Mouse (Mus musculus) kidney, embryonic 16.5 days (tissue): ENCODE data around the gene Mfge8. TPM values are rescaled to one million over a fixed set of nuclear protein-coding genes. Genes with fewer than 3 reads are reported as not detected.

ENCODE experiments used
- ATAC-seq: fragments of 200-750 bp; cut with Nextera tagmentation; 2 replicates; pipeline ENCODE4 v1.8.0; 2017; ENCODE audit warnings: moderate TSS enrichment; ENCODE audit not compliant: low FRiP score, low TSS enrichment
- H3K27ac ChIP-seq: fragments of 300-500 bp; sonication (generic); 2 replicates; pipeline ENCODE4 v1.5.1; 2014; ENCODE audit warnings: low read length
- H3K27me3 ChIP-seq: fragments of 300-500 bp; sonication (generic); 2 replicates; pipeline ENCODE4 v1.6.1; 2014; ENCODE audit warnings: low read length, control low read depth, mixed read lengths; ENCODE audit not compliant: insufficient read depth
- H3K36me3 ChIP-seq: fragments of 300-500 bp; sonication (generic); 2 replicates; pipeline ENCODE4 v1.6.1; 2014; ENCODE audit warnings: low read length, control low read depth, mixed read lengths; ENCODE audit not compliant: insufficient read depth
- H3K4me1 ChIP-seq: fragments of 300-500 bp; sonication (generic); 2 replicates; pipeline ENCODE4 v1.6.1; 2014; ENCODE audit warnings: low read length, control low read depth, mixed read lengths; ENCODE audit not compliant: insufficient read depth
- H3K4me2 ChIP-seq: fragments of 300-500 bp; sonication (generic); replicated peaks from 2 replicates; pipeline ENCODE4 v1.6.1; 2014; ENCODE audit warnings: low read depth, low read length
- H3K4me3 ChIP-seq: fragments of 300-500 bp; sonication (generic); 2 replicates; pipeline ENCODE4 v1.5.1; 2014; ENCODE audit warnings: mild to moderate bottlenecking, low read length
- H3K9ac ChIP-seq: fragments of 300-500 bp; sonication (generic); replicated peaks from 2 replicates; pipeline ENCODE4 v1.6.1; 2014; ENCODE audit warnings: low read length
- H3K9me3 ChIP-seq: fragments of 300-500 bp; sonication (generic); 2 replicates; pipeline ENCODE4 v1.6.1; 2016; ENCODE audit warnings: low read length, control low read depth
- WGBS: fragments of 180-500 bp; shearing (Covaris S2); extraction: QIAGEN DNeasy Blood & Tissue Kit; methylation state at CpG from one replicate; pipeline ENCODE4 v1.1.7; 2014; 5-methylcytosine and 5-hydroxymethylcytosine counted together
- polyA plus RNA-seq: library from polyadenylated mRNA; unstranded; fragments of >200 nt; fragmentation: Nextera tagmentation; extraction: Ambion mirVana; gene quantifications from 2 replicates; pipeline ENCODE4 v1.2.1, GENCODE M21; 2015

The Mfge8 gene
- polyA plus RNA-seq, result 298 and 328 TPM in 2 replicates

GRCm38 (mm10) chr7:79148711-79149266 lies at the start of gene Mfge8:
Mfge8 (minus strand) TSS chr7:79149060.
- peak within 1 kb of the TSS; percentile 74 for H3K4me2 ChIP-seq
- peak; percentile 96 for ATAC-seq
- H3K4me1 ChIP-seq, result peaks cover 21% of the 10 kb centered on the region
- 0% methylated on average over 37 of the region's 39 CpGs for WGBS
- H3K9ac ChIP-seq, result peak within 1 kb of the TSS; percentile 71
- H3K27me3 ChIP-seq, result no peaks in the 10 kb centered on the region
- H3K27ac ChIP-seq, result peak within 1 kb of the TSS; percentile 69
- H3K4me3 ChIP-seq, result peak within 1 kb of the TSS; percentile 61
- H3K36me3 ChIP-seq, result peaks cover 5% of the 10 kb centered on the region
- no peaks in the 10 kb centered on the region for H3K9me3 ChIP-seq

- 84% methylated on average over 15 of the region's 16 CpGs for WGBS
- no peak overlapping the region for H3K4me3 ChIP-seq
- no peak overlapping the region for H3K9ac ChIP-seq
- H3K27ac ChIP-seq, result no peak overlapping the region
- no peak for ATAC-seq
- no peaks in the 10 kb centered on the region for H3K27me3 ChIP-seq
- no peaks in the 10 kb centered on the region for H3K36me3 ChIP-seq
- H3K4me2 ChIP-seq, result no peak overlapping the region
- H3K4me1 ChIP-seq, result no peaks in the 10 kb centered on the region; the same call in 1 of the 2 replicates
- H3K9me3 ChIP-seq, result no peaks in the 10 kb centered on the region
Observed at GRCm38 (mm10) chr7:79194560-79195413, 45.9 kb upstream of the Mfge8 start.

- 73% methylated on average over 5 of the region's 5 CpGs for WGBS
- no peak for ATAC-seq
Observed at GRCm38 (mm10) chr7:79193936-79194335, 45.1 kb upstream of the Mfge8 start.

GRCm38 (mm10) chr7:79191501-79191900 lies 42.6 kb upstream of the Mfge8 start:
- Histone ChIP-seq H3K27me3 (no peaks in the 10 kb centered on the region), H3K4me2 (no peak overlapping the region), H3K27ac (no peak overlapping the region), H3K4me3 (no peak overlapping the region), H3K4me1 (peaks cover 6% of the 10 kb centered on the region; the same call in 1 of the 2 replicates), H3K9me3 (no peaks in the 10 kb centered on the region), H3K9ac (no peak overlapping the region), H3K36me3 (no peaks in the 10 kb centered on the region)
- 77% methylated on average over 5 of the region's 5 CpGs for WGBS
- ATAC-seq, result no peak

More at GRCm38 (mm10) chr7:79193936-79194335, 45.1 kb upstream of the Mfge8 start:
- Histone ChIP-seq H3K4me1 (peaks cover 3% of the 10 kb centered on the region; the same call in 1 of the 2 replicates), H3K9me3 (no peaks in the 10 kb centered on the region), H3K4me2 (no peak overlapping the region), H3K9ac (no peak overlapping the region), H3K27ac (no peak overlapping the region), H3K36me3 (no peaks in the 10 kb centered on the region), H3K27me3 (no peaks in the 10 kb centered on the region), H3K4me3 (no peak overlapping the region)

GRCm38 (mm10) chr7:79190592-79190991 lies 41.7 kb upstream of the Mfge8 start:
- WGBS, result 32% methylated on average over 3 of the region's 3 CpGs
- no peak for ATAC-seq
- no peaks in the 10 kb centered on the region for H3K36me3 ChIP-seq

GRCm38 (mm10) chr7:79189211-79189610 lies 40.4 kb upstream of the Mfge8 start:
- Histone ChIP-seq H3K9ac (no peak overlapping the region), H3K4me2 (no peak overlapping the region), H3K9me3 (no peaks in the 10 kb centered on the region), H3K4me1 (peaks cover 6% of the 10 kb centered on the region; the same call in 1 of the 2 replicates), H3K27ac (no peak overlapping the region), H3K27me3 (no peaks in the 10 kb centered on the region), H3K4me3 (no peak overlapping the region), H3K36me3 (no peaks in the 10 kb centered on the region)
- 39% methylated on average over 3 of the region's 5 CpGs for WGBS
- ATAC-seq, result no peak

More at GRCm38 (mm10) chr7:79190592-79190991, 41.7 kb upstream of the Mfge8 start:
- Histone ChIP-seq H3K4me1 (peaks cover 6% of the 10 kb centered on the region; the same call in 1 of the 2 replicates), H3K4me3 (no peak overlapping the region), H3K27ac (no peak overlapping the region), H3K9me3 (no peaks in the 10 kb centered on the region), H3K27me3 (no peaks in the 10 kb centered on the region), H3K9ac (no peak overlapping the region), H3K4me2 (no peak overlapping the region)

GRCm38 (mm10) chr7:79187591-79187990 lies 38.7 kb upstream of the Mfge8 start:
- 94% methylated on average over 2 of the region's 2 CpGs for WGBS
- Histone ChIP-seq H3K9me3 (no peaks in the 10 kb centered on the region), H3K4me2 (no peak overlapping the region), H3K27me3 (no peaks in the 10 kb centered on the region), H3K9ac (no peak overlapping the region), H3K4me3 (no peak overlapping the region), H3K36me3 (no peaks in the 10 kb centered on the region), H3K27ac (no peak overlapping the region), H3K4me1 (peaks cover 6% of the 10 kb centered on the region; the same call in 1 of the 2 replicates)
- ATAC-seq, result no peak

- no peak overlapping the region for H3K4me2 ChIP-seq
- H3K27ac ChIP-seq, result no peak overlapping the region
- H3K27me3 ChIP-seq, result no peaks in the 10 kb centered on the region
- no peak overlapping the region for H3K4me3 ChIP-seq
- whole genome bisulfite sequencing, result 62% methylated on average over 1 of the region's 1 CpGs
- no peaks in the 10 kb centered on the region for H3K36me3 ChIP-seq
- H3K4me1 ChIP-seq, result no peaks in the 10 kb centered on the region
- H3K9me3 ChIP-seq, result no peaks in the 10 kb centered on the region
- H3K9ac ChIP-seq, result no peak overlapping the region
- ATAC-seq, result no peak
Observed at GRCm38 (mm10) chr7:79183417-79183816, 34.6 kb upstream of the Mfge8 start.

- H3K27me3 ChIP-seq, result no peaks in the 10 kb centered on the region
- H3K27ac ChIP-seq, result no peak overlapping the region
- no peaks in the 10 kb centered on the region for H3K4me1 ChIP-seq
- no peak overlapping the region for H3K4me3 ChIP-seq
- ATAC-seq, result no peak
- no peaks in the 10 kb centered on the region for H3K36me3 ChIP-seq
- 44% methylated on average over 3 of the region's 3 CpGs for WGBS
- no peak overlapping the region for H3K4me2 ChIP-seq
- no peak overlapping the region for H3K9ac ChIP-seq
- H3K9me3 ChIP-seq, result no peaks in the 10 kb centered on the region
Observed at GRCm38 (mm10) chr7:79173800-79174199, 24.9 kb upstream of the Mfge8 start.

GRCm38 (mm10) chr7:79171782-79172181 lies 22.9 kb upstream of the Mfge8 start:
- no peaks in the 10 kb centered on the region for H3K4me1 ChIP-seq
- no peaks in the 10 kb centered on the region for H3K36me3 ChIP-seq
- no peak for ATAC-seq
- no peak overlapping the region for H3K9ac ChIP-seq
- no peak overlapping the region for H3K27ac ChIP-seq
- H3K4me3 ChIP-seq, result no peak overlapping the region
- 86% methylated on average over 1 of the region's 1 CpGs for WGBS
- H3K27me3 ChIP-seq, result no peaks in the 10 kb centered on the region
- H3K9me3 ChIP-seq, result no peaks in the 10 kb centered on the region
- no peak overlapping the region for H3K4me2 ChIP-seq
